Mouse (Mus musculus): ENCODE data around the gene Ago3.

- TF ChIP-seq POLR2A (IDR thresholded peaks at IDR 0.05; ENCODE audit: borderline replicate concordance, extremely low read depth, low read depth, low read length) (no peak), CTCF (IDR thresholded peaks at IDR 0.05; ENCODE audit: insufficient read depth, low read length) (no peak)
These were observed 35.0 kb upstream of the Ago3 start for GRCm38 (mm10) chr4:126464189-126464891.

Measured in lung, adult 2 months (tissue).